28 mouse cellular contexts compared by ENCODE assay signal in genomic region chr19:10587231-10587630, GRCm38 (mm10). TPM values are rescaled to one million over a fixed set of nuclear protein-coding genes. Genes with fewer than 3 reads are reported as not detected.
DNase-seq lines count a peak whose midpoint lies in the region; ATAC-seq and TF ChIP-seq lines count a peak whose summit lies in the region.
"Had no signal": no experiment of that assay in that cellular context is flagged by ENCODE, and none has a peak within 500 bp of the region (broad histone marks: within the 10 kb centered on the region; RNA-seq: fewer than 3 reads in every experiment).

No protein-coding gene starts in this region.

- H3K27ac ChIP-seq in liver, adult 2 months (replicated peaks; ENCODE audit: insufficient read depth, low read depth, low read length), result peak overlapping the region; percentile 58
- peak overlapping the region; percentile 52 for H3K27ac ChIP-seq in liver, embryonic 16.5 days (ENCODE audit: low read length)
- H3K27ac ChIP-seq: embryonic facial prominence, embryonic 10.5 days; embryonic facial prominence, embryonic 13.5 days; forebrain, embryonic 12.5 days; forebrain, embryonic 15.5 days; heart, adult 2 months; heart, embryonic 10.5 days; heart, embryonic 13.5 days; hindbrain, embryonic 14.5 days had no signal

- peak; percentile 28; the same call in 1 of the 2 replicates for ATAC-seq in liver, embryonic 16.5 days (ENCODE audit: low read depth)
- ATAC-seq in megakaryocyte progenitor cell, adult 5-6 weeks (replicated peaks; ENCODE audit: poor library complexity), result peak; percentile 54
- ATAC-seq: forebrain, embryonic 15.5 days had no signal

- DNase-seq in liver, adult 2 months (ENCODE audit: extremely low read depth, low read depth, low spot score), result peak; percentile 72
- DNase-seq in liver (no peak), 416B (ENCODE audit: low read depth) (peak; percentile 78)
- no peak for DNase-seq in layer of hippocampus, adult 18-20 months (ENCODE audit: low spot score in 2 of 2)
- DNase-seq in right cerebral cortex, adult 2 months (ENCODE audit: low spot score in 2 of 2), result no peak
- no peak for DNase-seq in left cerebral cortex, adult 8-10 months (ENCODE audit: low spot score in 2 of 2)
- DNase-seq: adrenal gland, adult 2 months; adrenal gland, postnatal 14 days; B cell, adult 2 months; cerebellum, adult 11 months; cerebellum, adult 2 months; cerebellum, adult 9-11 months; cerebellum, postnatal 25 days; embryo, embryonic 11 days; gastrocnemius, postnatal 25 days; heart, adult 2 months; heart, postnatal 14 days; heart, postnatal 4 days had no signal

- no peak overlapping the region for H3K4me3 ChIP-seq in liver, adult 2 months (ENCODE audit: insufficient read depth, low read depth, low read length)
- H3K4me3 ChIP-seq in liver, embryonic 16.5 days (ENCODE audit: low read depth, low read length), result no peak overlapping the region
- H3K4me3 ChIP-seq: embryonic facial prominence, embryonic 10.5 days; embryonic facial prominence, embryonic 13.5 days; erythroblast, embryonic 14.5 days; forebrain, embryonic 12.5 days; forebrain, embryonic 15.5 days; heart, adult 2 months; heart, embryonic 10.5 days; heart, embryonic 13.5 days had no signal

- peaks cover 13% of the 10 kb centered on the region; the same call in 1 of the 2 replicates for H3K36me3 ChIP-seq in liver, adult 2 months (ENCODE audit: control insufficient read depth, insufficient read depth, low read length)
- H3K36me3 ChIP-seq in liver, embryonic 16.5 days (ENCODE audit: control insufficient read depth, insufficient read depth), result peaks cover 8% of the 10 kb centered on the region; the same call in 1 of the 2 replicates

- no peak for TF ChIP-seq POLR2A in liver, adult 2 months (IDR thresholded peaks at IDR 0.05; ENCODE audit: extremely low read depth, insufficient read depth, low read length)

- no peak overlapping the region for H3K4me2 ChIP-seq in liver, embryonic 16.5 days (ENCODE audit: low read depth, low read length)
- H3K4me2 ChIP-seq: embryonic facial prominence, embryonic 13.5 days; forebrain, embryonic 12.5 days; forebrain, embryonic 15.5 days; heart, embryonic 13.5 days; hindbrain, embryonic 14.5 days had no signal

- H3K79me2 ChIP-seq in liver, adult 2 months (ENCODE audit: control insufficient read depth, insufficient read depth, low read length), result no peaks in the 10 kb centered on the region

- H3K9ac ChIP-seq in liver, adult 2 months (ENCODE audit: low read depth, low read length), result no peak overlapping the region
- no peak overlapping the region for H3K9ac ChIP-seq in liver, embryonic 16.5 days (ENCODE audit: low read depth, low read length)
- H3K9ac ChIP-seq: embryonic facial prominence, embryonic 13.5 days; forebrain, embryonic 12.5 days; forebrain, embryonic 15.5 days; heart, embryonic 13.5 days; hindbrain, embryonic 14.5 days had no signal

- no peaks in the 10 kb centered on the region for H3K27me3 ChIP-seq in liver, adult 2 months (ENCODE audit: control insufficient read depth, insufficient read depth, low read length)
- H3K27me3 ChIP-seq in liver, embryonic 16.5 days (ENCODE audit: control insufficient read depth, insufficient read depth, low read depth, low read length), result no peaks in the 10 kb centered on the region
- H3K27me3 ChIP-seq: embryonic facial prominence, embryonic 13.5 days; forebrain, embryonic 12.5 days; forebrain, embryonic 15.5 days; heart, embryonic 13.5 days had no signal

- H3K4me1 ChIP-seq in liver, adult 2 months (ENCODE audit: control insufficient read depth, insufficient read depth, low read length), result peaks cover 16% of the 10 kb centered on the region
- peaks cover 6% of the 10 kb centered on the region for H3K4me1 ChIP-seq in liver, embryonic 16.5 days (ENCODE audit: control insufficient read depth, low read depth, low read length)
- H3K4me1 ChIP-seq: forebrain, embryonic 12.5 days; forebrain, embryonic 15.5 days; heart, embryonic 10.5 days; heart, embryonic 13.5 days had no signal

- no peak for TF ChIP-seq CTCF in liver, adult 2 months (IDR thresholded peaks at IDR 0.05; ENCODE audit: low read depth, low read length)

- WGBS in liver, adult 2 months, result 33% methylated on average over 8 of the region's 8 CpGs
- 60% methylated on average over 8 of the region's 8 CpGs for WGBS in liver, embryonic 16.5 days (ENCODE audit: insufficient replicate concordance)

- H3K9me3 ChIP-seq in liver, embryonic 16.5 days (replicated peaks; ENCODE audit: control insufficient read depth, low read length), result no peaks in the 10 kb centered on the region
- H3K9me3 ChIP-seq: embryonic facial prominence, embryonic 10.5 days; embryonic facial prominence, embryonic 13.5 days; forebrain, embryonic 12.5 days; forebrain, embryonic 15.5 days; heart, embryonic 10.5 days; heart, embryonic 13.5 days had no signal

RNA-seq across cellular contexts. Expression of gene Tmem138, which starts 10.1 kb away (rescaled TPM):
- total RNA-seq in liver, adult 2 months (2014; rRNA removed), result 1.5 and 1.7 TPM in 2 replicates
- 2.8 and 3.3 TPM in 2 replicates for polyA plus RNA-seq in liver, adult 2 months (2012; rRNA removed)
- polyA plus RNA-seq in liver, embryonic 16.5 days (2015; fragmentation: Nextera tagmentation; extraction: Ambion mirVana), result 10.5 and 10.6 TPM in 2 replicates
- 37.8 and 38.7 TPM in 2 replicates for total RNA-seq in megakaryocyte progenitor cell, adult 5-6 weeks (2015)
- 8.2 and 10.5 TPM in 2 replicates for total RNA-seq in megakaryocyte progenitor cell, adult 5-6 weeks (2017)
- 10 to 100 TPM; 11.2 to 12.8 TPM for total RNA-seq in layer of hippocampus, adult 18-20 months (2021)
- 10 to 100 TPM; 13.8 to 15.5 (median 14.5) TPM for total RNA-seq in left cerebral cortex, adult 8-10 months (2022)

RNA-seq across cellular contexts. Expression of gene Cyb561a3, which starts 10.3 kb away (rescaled TPM):
- 8.9 and 13.8 TPM in 2 replicates for total RNA-seq in liver, adult 2 months (2014; rRNA removed)
- 29.7 and 32.5 TPM in 2 replicates for polyA plus RNA-seq in liver, adult 2 months (2012; rRNA removed)
- polyA plus RNA-seq in liver, embryonic 16.5 days (2015; fragmentation: Nextera tagmentation; extraction: Ambion mirVana), result 17.0 and 19.6 TPM in 2 replicates
- total RNA-seq in megakaryocyte progenitor cell, adult 5-6 weeks (2015), result 27.5 and 28.6 TPM in 2 replicates
- total RNA-seq in megakaryocyte progenitor cell, adult 5-6 weeks (2017), result 28.8 and 29.6 TPM in 2 replicates
- 1 to 10 TPM; 9.4 TPM for total RNA-seq in layer of hippocampus, adult 18-20 months (2021)
- 10 to 100 TPM; 12.4 to 13.2 (median 12.8) TPM for total RNA-seq in left cerebral cortex, adult 8-10 months (2022)

RNA-seq across cellular contexts. Expression of gene Ddb1, which starts 17.9 kb away (rescaled TPM):
- total RNA-seq in liver, adult 2 months (2014; rRNA removed), result 128 and 138 TPM in 2 replicates
- 51.9 and 63.5 TPM in 2 replicates for polyA plus RNA-seq in liver, adult 2 months (2012; rRNA removed)
- polyA plus RNA-seq in liver, embryonic 16.5 days (2015; fragmentation: Nextera tagmentation; extraction: Ambion mirVana), result 170 and 176 TPM in 2 replicates
- total RNA-seq in megakaryocyte progenitor cell, adult 5-6 weeks (2015), result 102 and 114 TPM in 2 replicates
- 343 and 424 TPM in 2 replicates for total RNA-seq in megakaryocyte progenitor cell, adult 5-6 weeks (2017)
- total RNA-seq in layer of hippocampus, adult 18-20 months (2021), result 100 to 1,000 TPM; 193 to 196 TPM
- total RNA-seq in left cerebral cortex, adult 8-10 months (2022), result 100 to 1,000 TPM; 181 to 219 (median 206) TPM

RNA-seq across cellular contexts. Expression of gene Tkfc, which starts 18.2 kb away (rescaled TPM):
- 72.6 and 87.6 TPM in 2 replicates for total RNA-seq in liver, adult 2 months (2014; rRNA removed)
- polyA plus RNA-seq in liver, adult 2 months (2012; rRNA removed), result 294 and 417 TPM in 2 replicates
- 39.7 and 47.8 TPM in 2 replicates for polyA plus RNA-seq in liver, embryonic 16.5 days (2015; fragmentation: Nextera tagmentation; extraction: Ambion mirVana)
- total RNA-seq in megakaryocyte progenitor cell, adult 5-6 weeks (2015), result 7.7 and 11.1 TPM in 2 replicates
- 5.5 and 5.9 TPM in 2 replicates for total RNA-seq in megakaryocyte progenitor cell, adult 5-6 weeks (2017)
- total RNA-seq in layer of hippocampus, adult 18-20 months (2021), result 10 to 100 TPM; 15.2 to 16.8 TPM
- 10 to 100 TPM; 17.4 to 19.9 (median 19.3) TPM for total RNA-seq in left cerebral cortex, adult 8-10 months (2022)

RNA-seq across cellular contexts. Expression of gene Tmem216, which starts 31.2 kb away (rescaled TPM):
- 3.7 and 5.3 TPM in 2 replicates for total RNA-seq in liver, adult 2 months (2014; rRNA removed)
- polyA plus RNA-seq in liver, adult 2 months (2012; rRNA removed), result 10.4 and 11.3 TPM in 2 replicates
- 9.7 and 9.9 TPM in 2 replicates for polyA plus RNA-seq in liver, embryonic 16.5 days (2015; fragmentation: Nextera tagmentation; extraction: Ambion mirVana)
- 42.9 and 50.8 TPM in 2 replicates for total RNA-seq in megakaryocyte progenitor cell, adult 5-6 weeks (2015)
- total RNA-seq in megakaryocyte progenitor cell, adult 5-6 weeks (2017), result 25.3 and 28.7 TPM in 2 replicates
- 10 to 100 TPM; 10.6 to 10.8 TPM for total RNA-seq in layer of hippocampus, adult 18-20 months (2021)
- 10 to 100 TPM; 10.9 to 13.8 (median 12.9) TPM for total RNA-seq in left cerebral cortex, adult 8-10 months (2022)

Comparison
In these comparisons a context has a peak if more than half of its experiments do, and no peak if none do; other contexts are left out.
1. DNase-seq: peak in liver, adult 2 months (single experiment) and 416B (single experiment); none in liver (single experiment), layer of hippocampus, adult 18-20 months (0 of 2), right cerebral cortex, adult 2 months (0 of 2) and left cerebral cortex, adult 8-10 months (0 of 2).